12 mouse cellular contexts compared by ENCODE assay signal in the genomic region with DNA sequence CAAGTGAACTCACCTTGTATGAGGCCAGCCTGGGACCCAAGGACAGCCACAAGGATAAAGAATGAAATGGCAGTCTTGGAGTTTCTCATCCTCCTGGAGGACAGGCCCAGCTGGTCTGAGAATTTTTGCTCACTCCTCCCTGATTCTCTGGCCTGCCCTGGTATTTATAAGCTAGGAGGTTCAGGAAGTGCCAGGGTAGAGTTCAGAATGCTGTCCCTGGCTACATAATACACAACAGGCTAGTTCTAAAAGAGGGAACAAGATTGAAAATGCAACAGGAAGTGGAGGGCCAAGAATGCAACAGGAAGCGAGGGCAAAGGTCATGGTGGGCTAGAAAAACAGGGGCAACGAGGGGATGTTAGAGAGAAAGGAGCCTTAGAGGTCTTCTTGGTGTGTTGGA. TPM values are rescaled to one million over a fixed set of nuclear protein-coding genes. Genes with fewer than 3 reads are reported as not detected.
DNase-seq lines count a peak whose midpoint lies in the region; ATAC-seq and TF ChIP-seq lines count a peak whose summit lies in the region.
"Had no signal": no experiment of that assay in that cellular context is flagged by ENCODE, and none has a peak within 500 bp of the region (broad histone marks: within the 10 kb centered on the region; RNA-seq: fewer than 3 reads in every experiment).

Ccl6 (minus strand) TSS at position 235 of the 400 bp plus-strand sequence.

- DNase-seq in kidney, postnatal 10 days = peak; percentile 12
- peak; percentile 38 for DNase-seq in embryo, embryonic 10.5 days (ENCODE audit: low spot score)
- no peak for DNase-seq in left cerebral cortex, adult 2 months (ENCODE audit: extremely low spot score in 1 of 2, low spot score in 2 of 2)
- no peak for DNase-seq in spleen, adult 18-20 months
- DNase-seq: gastrocnemius, postnatal 10 days; thymus, postnatal 4 days had no signal

- no peak for TF ChIP-seq CTCF in bone marrow, adult 2 months (IDR thresholded peaks at IDR 0.05; ENCODE audit: control insufficient read depth, insufficient read depth, low read length)
- TF ChIP-seq CTCF in left cerebral cortex, adult 2 months (IDR thresholded peaks at IDR 0.05) = no peak

- TF ChIP-seq POLR2A in bone marrow, adult 2 months (IDR thresholded peaks at IDR 0.05; ENCODE audit: borderline replicate concordance, control insufficient read depth, low read depth, low read length) = no peak

- H3K9me3 ChIP-seq in kidney, embryonic 15.5 days (replicated peaks) = no peaks in the 10 kb centered on the region
- H3K9me3 ChIP-seq: embryonic facial prominence, embryonic 15.5 days; hindbrain, embryonic 12.5 days had no signal

- ATAC-seq in kidney, embryonic 15.5 days (replicated peaks; ENCODE audit: low FRiP score) = no peak
- ATAC-seq in megakaryocyte, adult 5-6 weeks (ENCODE audit: poor library complexity, severe bottlenecking) = peak; percentile 75

- no peak within 1 kb of the TSS for H3K4me2 ChIP-seq in kidney, embryonic 15.5 days
- H3K4me2 ChIP-seq: embryonic facial prominence, embryonic 15.5 days; hindbrain, embryonic 12.5 days had no signal

- H3K4me3 ChIP-seq in kidney, embryonic 15.5 days (replicated peaks) = no peak within 1 kb of the TSS
- peak within 1 kb of the TSS; percentile 58 for H3K4me3 ChIP-seq in bone marrow, adult 2 months (replicated peaks; ENCODE audit: control insufficient read depth, low read depth, low read length)
- no peak within 1 kb of the TSS for H3K4me3 ChIP-seq in left cerebral cortex, adult 2 months
- H3K4me3 ChIP-seq: embryonic facial prominence, embryonic 15.5 days; hindbrain, embryonic 12.5 days had no signal

- 0 out of 2 replicates have a peak, but pooled peaks cover 5% of the 10 kb centered on the region for H3K4me1 ChIP-seq in kidney, embryonic 15.5 days
- peaks cover 2% of the 10 kb centered on the region; the same call in 1 of the 2 replicates for H3K4me1 ChIP-seq in bone marrow, adult 2 months (ENCODE audit: control insufficient read depth, insufficient read depth, low read length)
- H3K4me1 ChIP-seq: embryonic facial prominence, embryonic 15.5 days; hindbrain, embryonic 12.5 days had no signal

- H3K9ac ChIP-seq in kidney, embryonic 15.5 days = no peak within 1 kb of the TSS
- H3K9ac ChIP-seq: embryonic facial prominence, embryonic 15.5 days; hindbrain, embryonic 12.5 days; liver, embryonic 14.5 days had no signal

- H3K27me3 ChIP-seq in kidney, embryonic 15.5 days = no peaks in the 10 kb centered on the region
- H3K27me3 ChIP-seq: embryonic facial prominence, embryonic 15.5 days; hindbrain, embryonic 12.5 days had no signal

- WGBS in kidney, embryonic 15.5 days = 37% methylated on average over 2 of the region's 2 CpGs
- WGBS in bone marrow, adult 2 months = 11% methylated on average over 2 of the region's 2 CpGs

- no peak within 1 kb of the TSS for H3K27ac ChIP-seq in kidney, embryonic 15.5 days
- H3K27ac ChIP-seq in bone marrow, adult 2 months (ENCODE audit: control insufficient read depth, insufficient read depth, low read depth, low read length, poor library complexity) = peak within 1 kb of the TSS; percentile 88; the same call in 1 of the 2 replicates
- no peak within 1 kb of the TSS for H3K27ac ChIP-seq in left cerebral cortex, adult 2 months
- H3K27ac ChIP-seq: embryonic facial prominence, embryonic 15.5 days; hindbrain, embryonic 12.5 days; liver, embryonic 14.5 days had no signal

- no peaks in the 10 kb centered on the region for H3K36me3 ChIP-seq in kidney, embryonic 15.5 days
- H3K36me3 ChIP-seq: embryonic facial prominence, embryonic 15.5 days; hindbrain, embryonic 12.5 days had no signal

- intact Hi-C loops in left cerebral cortex, adult 2 months (cut with DNase I) = no loop called here

RNA-seq across cellular contexts. Expression of gene Ccl6, which starts in this region (rescaled TPM):
- polyA plus RNA-seq in kidney, embryonic 15.5 days (2015; fragmentation: Nextera tagmentation; extraction: Ambion mirVana) = 3.9 and 8.3 TPM in 2 replicates
- polyA plus RNA-seq in bone marrow, adult 2 months (2011; ENCODE audit: insufficient read depth, insufficient read length, low replicate concordance, missing spikeins) = 88.2 and 218 TPM in 2 replicates
- total RNA-seq in megakaryocyte, adult 5-6 weeks (2015) = 916 and 950 TPM in 2 replicates
- 592 and 639 TPM in 2 replicates for total RNA-seq in megakaryocyte, adult 5-6 weeks (2017)
- total RNA-seq in left cerebral cortex, adult 2 months (2021) = 1 to 10 TPM; 1.4 to 1.9 TPM

Comparison
In these comparisons a context has a peak if more than half of its experiments do, and no peak if none do; other contexts are left out.
1. RNA of gene Ccl6 (total RNA-seq): 592 to 950 TPM in megakaryocyte, adult 5-6 weeks; 1.4 to 1.9 TPM in left cerebral cortex, adult 2 months; every median in the first group is over 100 times any median in the second.
2. DNase-seq: peak in kidney, postnatal 10 days (single experiment) and embryo, embryonic 10.5 days (single experiment); none in left cerebral cortex, adult 2 months (0 of 2) and spleen, adult 18-20 months (0 of 2).